1 mouse cellular context compared by ENCODE assay signal in the genomic region with DNA sequence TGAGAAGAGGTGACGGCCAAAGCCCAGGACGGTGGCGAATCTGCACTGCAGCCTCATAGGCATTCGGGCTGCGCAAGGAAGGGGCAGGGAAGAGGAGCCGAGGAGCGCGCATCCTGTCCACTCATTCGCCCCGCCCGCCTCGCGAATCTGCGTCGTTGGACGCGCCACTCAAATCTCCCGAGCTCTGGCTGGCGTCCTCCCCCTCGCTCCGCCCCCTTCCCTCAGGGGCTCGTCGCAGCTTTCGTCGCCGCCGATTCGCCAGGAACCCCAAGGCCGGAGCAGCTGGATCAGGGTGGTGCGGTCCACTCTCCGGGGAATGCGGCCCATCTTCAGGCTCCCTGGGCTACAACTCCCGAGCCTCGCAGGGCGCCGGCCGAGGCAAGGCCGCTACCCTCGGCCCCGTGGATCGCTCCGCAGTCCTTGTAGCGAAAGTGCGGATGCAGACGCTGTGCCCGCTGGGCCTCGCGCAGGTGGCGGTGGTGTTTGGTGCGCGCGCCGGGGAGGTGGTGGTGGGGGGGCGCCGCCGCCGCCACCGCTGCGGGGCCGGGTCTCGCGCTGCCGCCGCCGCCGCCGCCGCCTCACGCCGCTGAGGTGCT.
TF ChIP-seq lines count a peak whose summit lies in the region.

No protein-coding gene starts in this region.

TF ChIP-seq in CH12.LX, 34 proteins besides CTCF, POLR2A, EP300 and RAD21:
- TF ChIP-seq ETS1 (conservative IDR thresholded peaks at IDR 0.05; ENCODE audit: low read depth, low read length): no peak
- TF ChIP-seq CHD2 (IDR thresholded peaks at IDR 0.05; ENCODE audit: low read length): peak; percentile 80
- no peak for TF ChIP-seq SIN3A (IDR thresholded peaks at IDR 0.05; ENCODE audit: low read length)
- TF ChIP-seq KAT2A (IDR thresholded peaks at IDR 0.05; ENCODE audit: insufficient replicate concordance, low read length): peak; percentile 75; the same call in 1 of the 2 replicates
- peak; percentile 48 for TF ChIP-seq MEF2A (IDR thresholded peaks at IDR 0.05; ENCODE audit: borderline replicate concordance, low read depth, low read length)
- TF ChIP-seq TCF12 (IDR thresholded peaks at IDR 0.05; ENCODE audit: low read depth, low read length): peak; percentile 43
- TF ChIP-seq SMC3 (IDR thresholded peaks at IDR 0.05; ENCODE audit: low read depth, low read length): no peak
- TF ChIP-seq MAFK (IDR thresholded peaks at IDR 0.05; ENCODE audit: insufficient replicate concordance, low read length): no peak
- TF ChIP-seq MAX (IDR thresholded peaks at IDR 0.05; ENCODE audit: low read length): peak; percentile 74; the same call in 1 of the 2 replicates
- 0 out of 2 replicates have a peak, but pooled peaks have one; percentile 32 for TF ChIP-seq CHD1 (IDR thresholded peaks at IDR 0.05; ENCODE audit: low read depth, low read length)
- TF ChIP-seq MXI1 (IDR thresholded peaks at IDR 0.05; ENCODE audit: low read depth, low read length): peak; percentile 36
- peak; percentile 80 for TF ChIP-seq HCFC1 (IDR thresholded peaks at IDR 0.05; ENCODE audit: low read depth, low read length)
- TF ChIP-seq RCOR1 (conservative IDR thresholded peaks at IDR 0.05; ENCODE audit: low read depth, low read length): no peak; the same call in 1 of the 2 replicates
- TF ChIP-seq TBP (conservative IDR thresholded peaks at IDR 0.05; ENCODE audit: low read depth, low read length): no peak
- TF ChIP-seq NELFE (IDR thresholded peaks at IDR 0.05; ENCODE audit: low read depth, low read length): peak; percentile 54; the same call in 1 of the 2 replicates
- 0 out of 2 replicates have a peak, but pooled peaks have one; percentile 15 for TF ChIP-seq POLR2AphosphoS2 (IDR thresholded peaks at IDR 0.05; ENCODE audit: low read depth, low read length)
- no peak for TF ChIP-seq USF2 (conservative IDR thresholded peaks at IDR 0.05; ENCODE audit: low read depth, low read length)
- peak; percentile 39; the same call in 1 of the 2 replicates for TF ChIP-seq ZMIZ1 (IDR thresholded peaks at IDR 0.05; ENCODE audit: low read depth, low read length)
- TF ChIP-seq UBTF (IDR thresholded peaks at IDR 0.05; ENCODE audit: low read depth, low read length): 0 out of 2 replicates have a peak, but pooled peaks have one; percentile 40
- peak; percentile 32; the same call in 1 of the 2 replicates for TF ChIP-seq IRF4 (IDR thresholded peaks at IDR 0.05; ENCODE audit: low read depth, low read length)
- TF ChIP-seq USF1 (IDR thresholded peaks at IDR 0.05; ENCODE audit: low read depth, low read length): no peak
- peak; percentile 98 for TF ChIP-seq MAZ (IDR thresholded peaks at IDR 0.05; ENCODE audit: low read depth, low read length)
- TF ChIP-seq NRF1 (IDR thresholded peaks at IDR 0.05; ENCODE audit: low read depth, low read length): peak; percentile 66
- TF ChIP-seq ZC3H11A (IDR thresholded peaks at IDR 0.05; ENCODE audit: low read depth, low read length): peak; percentile 100
- TF ChIP-seq E2F4 (IDR thresholded peaks at IDR 0.05; ENCODE audit: insufficient replicate concordance, low read depth, low read length): no peak
- TF ChIP-seq ELF1 (IDR thresholded peaks at IDR 0.05; ENCODE audit: low read depth, low read length): peak; percentile 59
- TF ChIP-seq ZNF384 (IDR thresholded peaks at IDR 0.05; ENCODE audit: low read depth, low read length): peak; percentile 37
- no peak for TF ChIP-seq MYC (IDR thresholded peaks at IDR 0.05; ENCODE audit: low read depth, low read length)
- peak; percentile 67 for TF ChIP-seq BHLHE40 (IDR thresholded peaks at IDR 0.05; ENCODE audit: low read depth, low read length)
- no peak for TF ChIP-seq ZKSCAN1 (IDR thresholded peaks at IDR 0.05; ENCODE audit: borderline replicate concordance, low read depth, low read length)
